Mouse (Mus musculus) heart, embryonic 14.5 days (tissue): ENCODE measurements at regions not wholly inside any gene's neighbourhood (a gene's known extent, or its start where the extent isn't known, plus 50 kb on each side); places are given as distances from the start of the nearest gene placed in this dataset.

Source experiments
- ATAC-seq: fragments of 200-750 bp; cut with Nextera tagmentation; 2 replicates; pipeline ENCODE4 v1.8.0; 2017; ENCODE audit warnings: low read depth, moderate TSS enrichment; ENCODE audit not compliant: insufficient number of reproducible peaks, insufficient read depth, low FRiP score
- H3K27ac ChIP-seq, 2 experiments: fragments of 200-500 bp in 1 of 2; fragments of 300-500 bp in 1 of 2; sonication (generic) in 1 of 2; replicated peaks in 1 of 2; 2 replicates each; pipeline ENCODE4 v1.5.1; 2012 to 2014; ENCODE audit warnings: low read depth in 2 of 2, low read length in 2 of 2, control low read depth in 1 of 2, mild to moderate bottlenecking in 1 of 2, mixed read lengths in 1 of 2; ENCODE audit not compliant: control insufficient read depth in 1 of 2, insufficient read depth in 1 of 2
- H3K27me3 ChIP-seq: fragments of 300-500 bp; sonication (generic); 2 replicates; pipeline ENCODE4 v1.6.1; 2014; ENCODE audit warnings: mild to moderate bottlenecking, low read length, control low read depth; ENCODE audit not compliant: control insufficient read depth, insufficient read depth
- H3K36me3 ChIP-seq: fragments of 300-500 bp; sonication (generic); 2 replicates; pipeline ENCODE4 v1.6.1; 2014; ENCODE audit warnings: mild to moderate bottlenecking, control low read depth, low read length, mixed read lengths; ENCODE audit not compliant: control insufficient read depth, insufficient read depth
- H3K4me1 ChIP-seq, 2 experiments: fragments of 200-500 bp in 1 of 2; fragments of 300-500 bp in 1 of 2; sonication (generic) in 1 of 2; 2 replicates each; pipeline ENCODE4 v1.6.1; 2012 to 2014; ENCODE audit warnings: low read length in 2 of 2, control low read depth in 1 of 2, mixed read lengths in 1 of 2; ENCODE audit not compliant: control insufficient read depth in 2 of 2, insufficient read depth in 2 of 2
- H3K4me2 ChIP-seq: fragments of 300-500 bp; sonication (generic); 2 replicates; pipeline ENCODE4 v1.6.1; 2014; ENCODE audit warnings: mild to moderate bottlenecking, low read length
- H3K4me3 ChIP-seq, 2 experiments: fragments of 200-500 bp in 1 of 2; fragments of 300-500 bp in 1 of 2; sonication (generic) in 1 of 2; 2 replicates each; pipeline ENCODE4 v1.5.1; 2012 to 2014; ENCODE audit warnings: low read length in 2 of 2, mild to moderate bottlenecking in 2 of 2, control low read depth in 1 of 2, low read depth in 1 of 2, moderate library complexity in 1 of 2; ENCODE audit not compliant: control insufficient read depth in 1 of 2, insufficient read depth in 1 of 2
- H3K9ac ChIP-seq: fragments of 300-500 bp; sonication (generic); 2 replicates; pipeline ENCODE4 v1.6.1; 2014; ENCODE audit warnings: mild to moderate bottlenecking, low read length
- H3K9me3 ChIP-seq: fragments of 300-500 bp; sonication (generic); 2 replicates; pipeline ENCODE4 v1.6.1; 2016; ENCODE audit warnings: low read length, control low read depth; ENCODE audit not compliant: control insufficient read depth
- WGBS: fragments of 180-500 bp; shearing (Covaris S2); extraction: QIAGEN DNeasy Blood & Tissue Kit; methylation state at CpG from one replicate; pipeline ENCODE4 v1.1.7; 2014; 5-methylcytosine and 5-hydroxymethylcytosine counted together

GRCm38 (mm10) chr9:61321314-61321713 is 50.9 kb upstream of the Tle3 start:
- Histone ChIP-seq H3K4me3 (no peak overlapping the region), H3K36me3 (no peaks in the 10 kb centered on the region), H3K9me3 (no peaks in the 10 kb centered on the region), H3K27ac (no peak overlapping the region), H3K4me2 (no peak overlapping the region), H3K9ac (no peak overlapping the region), H3K4me1 (peaks cover 20% of the 10 kb centered on the region in 2 experiments), H3K27me3 (peaks cover 100% of the 10 kb centered on the region)
- no peak for ATAC-seq
- WGBS = 21% methylated on average over 1 of the region's 1 CpGs

- Histone ChIP-seq H3K4me2 (no peak overlapping the region), H3K36me3 (no peaks in the 10 kb centered on the region), H3K27ac (no peak overlapping the region), H3K9ac (no peak overlapping the region), H3K4me1 (peaks cover 19 to 25% of the 10 kb centered on the region in 2 experiments), H3K4me3 (no peak overlapping the region), H3K9me3 (no peaks in the 10 kb centered on the region), H3K27me3 (peaks cover 100% of the 10 kb centered on the region)
- ATAC-seq = no peak
- WGBS = 23% methylated on average over 8 of the region's 8 CpGs
Measured at GRCm38 (mm10) chr9:61321825-61322224, 50.3 kb upstream of the Tle3 start.

- H3K27me3 ChIP-seq = peaks cover 100% of the 10 kb centered on the region
- no peaks in the 10 kb centered on the region for H3K9me3 ChIP-seq
- no peak overlapping the region for H3K4me3 ChIP-seq
- H3K36me3 ChIP-seq = no peaks in the 10 kb centered on the region
- H3K4me1 ChIP-seq = peaks cover 19 to 25% of the 10 kb centered on the region in 2 experiments
- H3K4me2 ChIP-seq = no peak overlapping the region
- H3K27ac ChIP-seq = no peak overlapping the region
- 41% methylated on average over 11 of the region's 11 CpGs for whole genome bisulfite sequencing
- H3K9ac ChIP-seq = no peak overlapping the region
- no peak for ATAC-seq
Measured at GRCm38 (mm10) chr9:61322333-61322732, 49.8 kb upstream of the Tle3 start.
